Mouse (Mus musculus): ENCODE measurements around the gene Gm5431. TPM values are rescaled to one million over a fixed set of nuclear protein-coding genes. Genes with fewer than 3 reads are reported as not detected.
A peak's percentile ranks its signal among the peaks of the same experiment; 100 is the strongest.

Gene Gm5431
- total RNA-seq, 2 experiments from 2014 or later: not detected

GRCm38 (mm10) chr11:48844309-48844708 lies 57.7 kb downstream of the Gm5431 start:
- no peak for ATAC-seq (replicated peaks; ENCODE audit: low FRiP score, low TSS enrichment, poor library complexity, severe bottlenecking)

DNA sequence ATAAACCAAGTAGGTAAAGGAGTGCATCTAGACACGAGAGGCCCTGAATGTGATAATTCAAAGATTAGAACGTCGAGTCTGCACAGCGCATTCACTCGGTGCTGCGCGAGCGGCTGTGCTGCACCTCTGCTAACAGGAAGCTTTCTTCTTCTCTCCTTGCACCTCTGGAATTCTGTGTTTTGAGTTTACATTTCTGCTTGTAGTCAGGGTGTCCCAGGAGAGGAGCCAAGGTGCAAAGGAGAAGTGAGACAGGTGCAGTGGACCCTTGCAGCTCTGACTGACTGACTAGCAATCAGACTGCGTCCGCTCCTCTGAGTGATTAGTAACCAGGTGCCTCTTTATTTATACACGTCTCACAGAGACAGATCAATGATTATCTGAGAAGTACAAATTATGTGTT lies 58.8 kb downstream of the Gm5431 start:
- no peak for ATAC-seq (replicated peaks; ENCODE audit: low FRiP score, low TSS enrichment, poor library complexity, severe bottlenecking)

- no peak for ATAC-seq (replicated peaks; ENCODE audit: low FRiP score, low TSS enrichment, poor library complexity, severe bottlenecking)
These were observed 59.6 kb downstream of the Gm5431 start for GRCm38 (mm10) chr11:48842378-48842792.

- ATAC-seq (replicated peaks; ENCODE audit: low FRiP score, low TSS enrichment, poor library complexity, severe bottlenecking): no peak
These were observed 60.8 kb downstream of the Gm5431 start for GRCm38 (mm10) chr11:48841213-48841612.

DNA sequence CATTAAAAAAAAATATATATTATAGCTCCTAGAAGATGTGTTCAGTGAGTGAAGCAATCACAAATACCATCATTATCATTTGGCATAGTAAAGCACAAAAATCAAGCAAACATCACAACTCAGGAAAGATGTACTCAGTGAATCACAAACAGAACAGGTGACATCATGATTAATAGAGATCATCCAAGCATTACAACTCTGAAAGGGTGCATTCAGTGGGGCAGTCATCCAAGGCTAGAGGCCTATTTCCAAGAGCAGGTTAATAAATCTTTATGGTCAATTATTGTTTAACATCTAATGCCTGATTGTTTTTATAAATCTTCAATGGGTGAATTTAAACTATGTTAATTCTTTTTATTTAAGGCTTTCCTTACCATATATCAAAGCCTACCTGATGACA lies 61.2 kb downstream of the Gm5431 start:
- no peak for ATAC-seq (replicated peaks; ENCODE audit: low FRiP score, low TSS enrichment, poor library complexity, severe bottlenecking)

DNA sequence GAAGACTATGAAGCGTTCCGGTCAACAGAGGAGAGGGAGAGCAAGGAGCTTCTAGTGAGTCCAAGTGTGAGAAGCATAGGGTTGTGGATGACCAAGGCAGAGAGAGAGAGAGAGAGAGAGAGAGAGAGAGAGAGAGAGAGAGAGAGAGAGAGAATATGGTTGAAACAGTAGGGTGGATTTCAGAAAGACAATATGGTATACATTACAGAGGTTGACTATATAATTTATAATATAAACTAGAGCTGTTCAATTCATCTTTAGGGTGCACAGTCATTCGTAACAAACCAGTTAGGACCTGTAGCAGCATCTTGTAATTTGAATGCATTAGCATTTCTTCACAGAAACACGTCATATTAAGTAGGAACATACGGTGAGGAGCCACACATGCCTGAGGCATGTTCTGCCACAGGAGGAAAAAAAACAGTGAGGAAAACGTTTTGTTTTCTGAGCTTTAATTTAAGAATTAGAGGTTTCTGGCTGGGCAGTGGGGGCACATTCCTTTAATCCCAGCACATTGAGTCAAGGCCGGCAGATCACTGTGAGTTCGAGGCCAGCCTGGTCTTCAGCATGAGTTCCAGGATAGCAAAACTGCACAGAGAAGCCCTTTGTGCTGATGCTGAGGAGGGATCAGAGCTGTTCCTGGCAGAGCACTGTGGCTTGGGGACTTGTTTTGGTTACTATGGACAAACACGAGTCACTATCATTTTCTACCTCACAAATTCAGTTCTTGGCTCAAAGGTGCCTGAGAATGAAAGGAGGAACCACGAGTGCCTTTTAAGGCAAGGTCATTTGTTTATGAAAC lies 62.9 kb downstream of the Gm5431 start:
- no peak for ATAC-seq (replicated peaks; ENCODE audit: low FRiP score, low TSS enrichment, poor library complexity, severe bottlenecking)

DNA sequence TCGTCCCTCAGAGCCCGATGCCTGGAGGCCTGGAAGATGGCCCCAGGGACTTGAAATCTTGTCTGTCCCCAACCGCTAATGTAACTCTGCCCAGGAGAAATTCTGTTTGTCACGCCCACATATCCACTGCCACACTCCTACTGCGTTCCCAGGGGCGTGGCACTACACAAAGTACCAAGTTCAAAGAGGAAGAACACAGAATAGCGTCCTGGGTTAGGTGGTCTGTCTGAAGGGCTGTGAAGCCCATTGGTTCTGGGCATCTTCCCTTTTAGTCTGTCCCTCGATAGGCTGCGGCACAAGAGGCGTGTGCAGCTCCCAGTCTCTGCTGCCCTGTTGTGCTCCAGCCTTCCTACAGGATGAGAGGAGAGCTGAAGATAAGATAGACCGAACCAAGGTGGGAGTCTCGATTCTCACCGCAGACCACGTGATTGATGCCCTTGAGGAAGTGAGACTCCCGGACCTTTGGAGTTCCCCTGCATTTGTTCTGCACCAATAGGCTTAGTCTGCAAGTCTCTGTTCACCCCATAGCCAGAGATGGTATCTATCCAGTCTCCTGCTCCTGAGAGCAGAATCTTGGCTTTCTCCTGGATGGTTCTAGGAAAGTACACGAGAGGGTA lies 63.7 kb downstream of the Gm5431 start:
- peak; percentile 44 for ATAC-seq (replicated peaks; ENCODE audit: low FRiP score, low TSS enrichment, poor library complexity, severe bottlenecking)

Other genes starting within 250 kb of the Gm5431 start
- gene Rack1, start 101.9 kb downstream of the Gm5431 start, total RNA-seq (2014; fragmentation: Nextera tagmentation): 2,653 and 3,048 TPM in 2 replicates
- 1,625 and 1,902 TPM in 2 replicates for gene Rack1, start 101.9 kb downstream of the Gm5431 start, total RNA-seq (2017)
- gene Trim41, start 84.9 kb downstream of the Gm5431 start, total RNA-seq (2014; fragmentation: Nextera tagmentation): 16.0 and 19.8 TPM in 2 replicates
- 18.6 and 64.6 TPM in 2 replicates for gene Trim41, start 84.9 kb downstream of the Gm5431 start, total RNA-seq (2017)
- gene Trim7, start 76.1 kb downstream of the Gm5431 start, total RNA-seq (2014; fragmentation: Nextera tagmentation): 0.84 TPM in 1 of 2 replicates, not detected in the other
- 0.75 and 0.80 TPM in 2 replicates for gene Trim7, start 76.1 kb downstream of the Gm5431 start, total RNA-seq (2017)
- gene Gm12184, start 75.6 kb downstream of the Gm5431 start, total RNA-seq (2014; fragmentation: Nextera tagmentation): 10.6 and 12.0 TPM in 2 replicates
- gene Gm12184, start 75.6 kb downstream of the Gm5431 start, total RNA-seq (2017): 6.7 and 9.1 TPM in 2 replicates
- gene Irgm1, start 30.5 kb downstream of the Gm5431 start, total RNA-seq (2014; fragmentation: Nextera tagmentation): 37.4 and 43.3 TPM in 2 replicates
- gene Irgm1, start 30.5 kb downstream of the Gm5431 start, total RNA-seq (2017): 53.9 and 61.5 TPM in 2 replicates
- gene Psme2b, start 44.0 kb upstream of the Gm5431 start, total RNA-seq (2014; fragmentation: Nextera tagmentation): 4.3 and 12.2 TPM in 2 replicates
- 23.3 and 33.0 TPM in 2 replicates for gene Psme2b, start 44.0 kb upstream of the Gm5431 start, total RNA-seq (2017)
- gene Olfr56, start 76.7 kb upstream of the Gm5431 start, total RNA-seq (2014; fragmentation: Nextera tagmentation): 0.25 and 0.70 TPM in 2 replicates
- 0.38 and 2.4 TPM in 2 replicates for gene Olfr56, start 76.7 kb upstream of the Gm5431 start, total RNA-seq (2017)
- gene 9930111J21Rik1, start 77.2 kb upstream of the Gm5431 start, total RNA-seq (2014; fragmentation: Nextera tagmentation): 0.33 and 1.4 TPM in 2 replicates
- gene 9930111J21Rik1, start 77.2 kb upstream of the Gm5431 start, total RNA-seq (2017): 1.7 TPM in 1 of 2 replicates, not detected in the other
- 0.04 TPM in 1 of 2 replicates, not detected in the other for gene Gm12185, start 90.0 kb upstream of the Gm5431 start, total RNA-seq (2014; fragmentation: Nextera tagmentation)
- gene Gm12185, start 90.0 kb upstream of the Gm5431 start, total RNA-seq (2017): 26.5 and 30.5 TPM in 2 replicates
- gene Tgtp1, start 92.0 kb upstream of the Gm5431 start, total RNA-seq (2014; fragmentation: Nextera tagmentation): 0.17 and 0.81 TPM in 2 replicates
- 5.9 and 15.5 TPM in 2 replicates for gene Tgtp1, start 92.0 kb upstream of the Gm5431 start, total RNA-seq (2017)
- 1.5 and 3.2 TPM in 2 replicates for gene 9930111J21Rik2, start 149.0 kb upstream of the Gm5431 start, total RNA-seq (2014; fragmentation: Nextera tagmentation)
- gene 9930111J21Rik2, start 149.0 kb upstream of the Gm5431 start, total RNA-seq (2017): 3.8 and 4.5 TPM in 2 replicates
- gene Tgtp2, start 162.0 kb upstream of the Gm5431 start, total RNA-seq (2014; fragmentation: Nextera tagmentation): 29.8 and 46.3 TPM in 2 replicates
- gene Tgtp2, start 162.0 kb upstream of the Gm5431 start, total RNA-seq (2017): 234 and 352 TPM in 2 replicates
- 28.1 and 33.1 TPM in 2 replicates for gene Ifi47, start 174.4 kb upstream of the Gm5431 start, total RNA-seq (2014; fragmentation: Nextera tagmentation)
- gene Ifi47, start 174.4 kb upstream of the Gm5431 start, total RNA-seq (2017): 31.3 and 32.6 TPM in 2 replicates
- not detected in 2 replicates for gene Olfr1396, start 212.7 kb upstream of the Gm5431 start, total RNA-seq (2014; fragmentation: Nextera tagmentation)
- gene Olfr1396, start 212.7 kb upstream of the Gm5431 start, total RNA-seq (2017): not detected in 2 replicates
- not detected in 2 replicates for gene Olfr1395, start 240.1 kb upstream of the Gm5431 start, total RNA-seq (2014; fragmentation: Nextera tagmentation)
- gene Olfr1395, start 240.1 kb upstream of the Gm5431 start, total RNA-seq (2017): not detected in 2 replicates